Mouse (Mus musculus): ENCODE results near the gene Atrn. TPM values are rescaled to one million over a fixed set of nuclear protein-coding genes. Genes with fewer than 3 reads are reported as not detected.

Gene Atrn
- total RNA-seq, 2 experiments from 2014 or later, result 7.8 to 11.3 TPM

GRCm38 (mm10) chr2:131059781-131060540, 153.7 kb downstream of the Atrn start:
- no peak for ATAC-seq (replicated peaks; ENCODE audit: low FRiP score, low TSS enrichment, poor library complexity, severe bottlenecking)

- no peak for ATAC-seq (replicated peaks; ENCODE audit: low FRiP score, low TSS enrichment, poor library complexity, severe bottlenecking)
Measured at GRCm38 (mm10) chr2:131060784-131061183, 154.5 kb downstream of the Atrn start.

- ATAC-seq (replicated peaks; ENCODE audit: low FRiP score, low TSS enrichment, poor library complexity, severe bottlenecking), result no peak
Measured at GRCm38 (mm10) chr2:131061607-131062006, 155.3 kb downstream of the Atrn start.

DNA sequence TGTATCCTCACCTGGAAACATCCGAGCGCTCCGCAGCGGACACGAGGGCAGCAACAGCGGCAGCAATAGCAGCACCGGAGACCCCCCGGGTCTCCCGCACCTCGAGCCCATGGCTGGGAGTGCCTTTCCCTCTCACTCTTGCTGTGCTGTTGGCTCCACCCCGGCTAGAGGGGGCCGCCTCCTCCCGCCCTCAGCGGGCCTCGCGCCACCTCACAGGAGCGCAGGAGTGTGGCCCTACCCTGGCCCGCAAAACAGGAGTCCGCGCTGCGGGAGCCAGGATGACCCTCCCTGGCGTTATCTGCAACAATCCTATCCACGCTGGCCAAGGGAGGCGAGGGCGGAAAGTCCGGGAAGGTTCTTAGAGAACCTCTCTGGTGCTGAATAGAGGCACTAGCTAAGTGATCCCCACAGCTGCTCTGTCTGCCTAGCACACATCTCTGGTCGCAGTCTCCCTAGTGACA, 157.1 kb downstream of the Atrn start, which contains the start of gene Adam33:
Adam33 (minus strand) TSS at position 411 of the 461 bp plus-strand sequence.
- peak; percentile 67 for ATAC-seq (replicated peaks; ENCODE audit: low FRiP score, low TSS enrichment, poor library complexity, severe bottlenecking)

- ATAC-seq (replicated peaks; ENCODE audit: low FRiP score, low TSS enrichment, poor library complexity, severe bottlenecking), result no peak
Measured at GRCm38 (mm10) chr2:131066342-131066741, 160.0 kb downstream of the Atrn start.

- ATAC-seq (replicated peaks; ENCODE audit: low FRiP score, low TSS enrichment, poor library complexity, severe bottlenecking), result no peak
Measured at GRCm38 (mm10) chr2:131067481-131067880, 161.2 kb downstream of the Atrn start.

GRCm38 (mm10) chr2:131072536-131072935, 166.2 kb downstream of the Atrn start:
- ATAC-seq (replicated peaks; ENCODE audit: low FRiP score, low TSS enrichment, poor library complexity, severe bottlenecking), result no peak

Other genes starting within 250 kb of the Atrn start
- gene Ddrgk1, start 241.8 kb upstream of the Atrn start, total RNA-seq (2014; fragmentation: Nextera tagmentation), result 103 and 130 TPM in 2 replicates
- 63.3 and 66.2 TPM in 2 replicates for gene Ddrgk1, start 241.8 kb upstream of the Atrn start, total RNA-seq (2017)
- gene Itpa, start 238.9 kb upstream of the Atrn start, total RNA-seq (2014; fragmentation: Nextera tagmentation), result 67.7 and 103 TPM in 2 replicates
- gene Itpa, start 238.9 kb upstream of the Atrn start, total RNA-seq (2017), result 80.0 and 86.8 TPM in 2 replicates
- not detected in 2 replicates for gene Slc4a11, start 209.0 kb upstream of the Atrn start, total RNA-seq (2014; fragmentation: Nextera tagmentation)
- 0.08 TPM in 1 of 2 replicates, not detected in the other for gene Slc4a11, start 209.0 kb upstream of the Atrn start, total RNA-seq (2017)
- gene 4930402H24Rik, start 89 bp upstream of the Atrn start, total RNA-seq (2014; fragmentation: Nextera tagmentation), result 22.4 and 37.8 TPM in 2 replicates
- 7.5 and 12.6 TPM in 2 replicates for gene 4930402H24Rik, start 89 bp upstream of the Atrn start, total RNA-seq (2017)
- gene Gfra4, start 136.6 kb downstream of the Atrn start, total RNA-seq (2014; fragmentation: Nextera tagmentation), result not detected in 2 replicates
- not detected in 2 replicates for gene Gfra4, start 136.6 kb downstream of the Atrn start, total RNA-seq (2017)
- 0.76 TPM in 1 of 2 replicates, not detected in the other for gene Adam33, start 157.3 kb downstream of the Atrn start, total RNA-seq (2014; fragmentation: Nextera tagmentation)
- not detected in 2 replicates for gene Adam33, start 157.3 kb downstream of the Atrn start, total RNA-seq (2017)
- 0.22 and 0.48 TPM in 2 replicates for gene Siglec1, start 180.3 kb downstream of the Atrn start, total RNA-seq (2014; fragmentation: Nextera tagmentation)
- not detected in 2 replicates for gene Siglec1, start 180.3 kb downstream of the Atrn start, total RNA-seq (2017)
- 0.44 and 3.9 TPM in 2 replicates for gene Hspa12b, start 220.8 kb downstream of the Atrn start, total RNA-seq (2014; fragmentation: Nextera tagmentation)
- 1.3 TPM in 1 of 2 replicates, not detected in the other for gene Hspa12b, start 220.8 kb downstream of the Atrn start, total RNA-seq (2017)
- not detected in 2 replicates for gene Gm11037, start 227.0 kb downstream of the Atrn start, total RNA-seq (2014; fragmentation: Nextera tagmentation)
- gene Gm11037, start 227.0 kb downstream of the Atrn start, total RNA-seq (2017), result not detected in 2 replicates